Mouse (Mus musculus) inflammation-experienced regulatory T-cells, adult 6 months (primary cell): Measurements from ENCODE around the gene S1pr4. TPM values are rescaled to one million over a fixed set of nuclear protein-coding genes. Genes with fewer than 3 reads are reported as not detected.

Experiments
- ATAC-seq: one replicate; pipeline ENCODE4 v1.8.0; 2017
- polyA plus RNA-seq, 3 experiments: library from polyadenylated mRNA; unstranded; fragments of 100-300 nt; shearing (Covaris generic); gene quantifications; one replicate each; pipeline ENCODE4 v1.2.1; 2017

The S1pr4 gene
- polyA plus RNA-seq, 3 experiments from 2014 or later, result 49.1 to 93.2 (median 50.3) TPM

- ATAC-seq, result no peak
Measured at GRCm38 (mm10) chr10:81493601-81494220, 6.2 kb downstream of the S1pr4 start.

GRCm38 (mm10) chr10:81492606-81493240, 7.2 kb downstream of the S1pr4 start:
- ATAC-seq, result no peak

GRCm38 (mm10) chr10:81491018-81491417, 8.9 kb downstream of the S1pr4 start:
- ATAC-seq, result no peak

GRCm38 (mm10) chr10:81489941-81490340, 10.0 kb downstream of the S1pr4 start:
- ATAC-seq, result no peak

- ATAC-seq, result no peak
Measured at GRCm38 (mm10) chr10:81488081-81488480, 11.9 kb downstream of the S1pr4 start.

- no peak for ATAC-seq
Measured at GRCm38 (mm10) chr10:81486496-81486895, 13.4 kb downstream of the S1pr4 start.

GRCm38 (mm10) chr10:81485479-81486018, 14.4 kb downstream of the S1pr4 start:
- ATAC-seq, result no peak

- peak; percentile 33 for ATAC-seq
Measured at GRCm38 (mm10) chr10:81485060-81485449, 14.9 kb downstream of the S1pr4 start.

- no peak for ATAC-seq
Measured at GRCm38 (mm10) chr10:81484441-81485059, 15.4 kb downstream of the S1pr4 start.

GRCm38 (mm10) chr10:81483983-81484382, 15.9 kb downstream of the S1pr4 start:
- peak; percentile 31 for ATAC-seq

GRCm38 (mm10) chr10:81482533-81482889, 17.4 kb downstream of the S1pr4 start, which contains the start of gene Celf5:
Celf5 (minus strand) TSS chr10:81482709.
- ATAC-seq, result peak; percentile 72

- ATAC-seq, result peak; percentile 49
Measured at GRCm38 (mm10) chr10:81481605-81482532, 18.1 kb downstream of the S1pr4 start.

GRCm38 (mm10) chr10:81474461-81474860, 25.5 kb downstream of the S1pr4 start:
- ATAC-seq, result no peak

GRCm38 (mm10) chr10:81473003-81473451, 26.9 kb downstream of the S1pr4 start:
- ATAC-seq, result peak; percentile 47

- ATAC-seq, result peak; percentile 36
Measured at GRCm38 (mm10) chr10:81472403-81473002, 27.4 kb downstream of the S1pr4 start.

- ATAC-seq, result peak; percentile 89
Measured at GRCm38 (mm10) chr10:81470454-81470853, 29.5 kb downstream of the S1pr4 start.

- ATAC-seq, result no peak
Measured at GRCm38 (mm10) chr10:81469253-81469652, 30.7 kb downstream of the S1pr4 start.

- ATAC-seq, result no peak
Measured at GRCm38 (mm10) chr10:81467670-81468235, 32.2 kb downstream of the S1pr4 start.

- no peak for ATAC-seq
Measured at GRCm38 (mm10) chr10:81466881-81467280, 33.1 kb downstream of the S1pr4 start.

- ATAC-seq, result no peak
Measured at GRCm38 (mm10) chr10:81466066-81466465, 33.9 kb downstream of the S1pr4 start.

GRCm38 (mm10) chr10:81465265-81465645, 34.7 kb downstream of the S1pr4 start:
- ATAC-seq, result no peak
